Mouse (Mus musculus): Measurements from ENCODE around the gene Hnrnpul2. TPM values are rescaled to one million over a fixed set of nuclear protein-coding genes. Genes with fewer than 3 reads are reported as not detected.

Hnrnpul2 gene
- polyA plus RNA-seq, 1 experiment = 42.1 TPM

DNA sequence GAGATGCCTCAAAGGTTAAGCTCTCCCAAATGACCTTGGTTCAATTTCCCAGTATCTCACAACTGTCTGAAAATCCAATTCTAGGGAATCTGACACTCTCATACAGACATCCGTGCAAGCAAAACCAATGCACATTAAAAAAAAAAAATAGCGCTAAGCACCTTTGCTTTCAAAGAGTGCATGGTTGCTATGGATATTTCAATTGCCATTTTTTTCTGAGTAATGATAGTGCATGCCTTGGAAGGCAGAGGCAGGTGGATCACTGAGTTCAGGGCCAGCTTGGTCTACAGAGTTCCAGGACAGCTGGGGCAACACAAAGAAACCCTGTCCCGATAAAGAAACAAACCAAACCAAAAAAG is 61.2 kb downstream of the Hnrnpul2 start:
- H3K4me2 ChIP-seq (ENCODE audit: low read depth) = peak overlapping the region; percentile 93
- H3K27me3 ChIP-seq (ENCODE audit: control insufficient read depth, insufficient read depth, insufficient read length) = no peaks in the 10 kb centered on the region
- TF ChIP-seq POLR2A (IDR thresholded peaks at IDR 0.05; ENCODE audit: insufficient read length, low read depth) (no peak), CEBPB (IDR thresholded peaks at IDR 0.05; ENCODE audit: insufficient read depth, poor library complexity, severe bottlenecking) (no peak), MAX (IDR thresholded peaks at IDR 0.05; ENCODE audit: low read depth) (no peak), TCF12 (IDR thresholded peaks at IDR 0.05; ENCODE audit: insufficient read depth, poor library complexity, severe bottlenecking) (no peak), REST (IDR thresholded peaks at IDR 0.05; ENCODE audit: insufficient read depth, insufficient read length) (no peak), POLR2AphosphoS2 (IDR thresholded peaks at IDR 0.05; ENCODE audit: insufficient read length, low read depth) (no peak), MYOG (IDR thresholded peaks at IDR 0.05; ENCODE audit: control insufficient read depth in 1 of 3, insufficient read depth in 1 of 3, insufficient read length in 2 of 3, low read depth in 2 of 3) (no peak), SRF (IDR thresholded peaks at IDR 0.05; ENCODE audit: control insufficient read depth, insufficient read length, low read depth) (no peak), E2F4 (IDR thresholded peaks at IDR 0.05; ENCODE audit: insufficient read depth) (no peak), TCF3 (IDR thresholded peaks at IDR 0.05; ENCODE audit: insufficient read length, low read depth) (no peak), MYOD1 (IDR thresholded peaks at IDR 0.05; ENCODE audit: control insufficient read depth in 1 of 3, insufficient read length in 2 of 3, low read depth in 2 of 3) (no peak), USF1 (IDR thresholded peaks at IDR 0.05; ENCODE audit: low read depth) (no peak)
- H3ac ChIP-seq (ENCODE audit: control insufficient read depth, insufficient read length) = peak overlapping the region; percentile 31
- H3K79me2 ChIP-seq (ENCODE audit: control insufficient read depth, insufficient read depth) = no peaks in the 10 kb centered on the region
- H3K4me3 ChIP-seq = peak overlapping the region; percentile 72
- peaks cover 9% of the 10 kb centered on the region for H3K36me3 ChIP-seq (ENCODE audit: control insufficient read depth, insufficient read depth)

DNA sequence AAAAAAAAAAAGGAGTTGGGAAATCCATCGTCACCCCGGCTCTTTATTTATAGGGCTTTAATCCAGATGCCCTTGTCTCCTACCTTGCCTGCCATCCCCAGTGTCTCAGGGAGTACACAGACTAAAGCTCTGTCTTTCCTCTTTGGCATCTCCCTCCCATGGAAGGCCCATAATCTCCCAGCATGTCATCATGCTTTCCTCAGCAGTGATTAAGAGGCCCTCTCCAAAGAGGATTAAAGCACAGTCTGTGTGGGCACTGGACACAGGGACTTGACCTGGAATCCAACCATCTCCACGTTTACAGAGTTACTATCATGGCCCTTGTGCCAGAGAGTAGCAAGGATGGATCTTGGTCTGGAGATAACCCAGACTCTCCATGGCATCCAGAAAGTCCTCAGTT is 63.8 kb downstream of the Hnrnpul2 start, which contains the start of the genes Lbhd1 and Gm49403:
Gene Lbhd1 (plus strand): TSS at position 117 of the 400 bp plus-strand sequence.
Gene Gm49403 (plus strand): TSS at position 315 of the 400 bp plus-strand sequence.
- H3K27me3 ChIP-seq (ENCODE audit: control insufficient read depth, insufficient read depth, insufficient read length) = no peaks in the 10 kb centered on the region
- H3ac ChIP-seq (ENCODE audit: control insufficient read depth, insufficient read length) = no peak within 1 kb of the TSS
- no peaks in the 10 kb centered on the region for H3K36me3 ChIP-seq (ENCODE audit: control insufficient read depth, insufficient read depth)
- no peak within 1 kb of the TSS for H3K4me2 ChIP-seq (ENCODE audit: low read depth)
- TF ChIP-seq TCF12 (IDR thresholded peaks at IDR 0.05; ENCODE audit: insufficient read depth, poor library complexity, severe bottlenecking) (no peak), REST (IDR thresholded peaks at IDR 0.05; ENCODE audit: insufficient read depth, insufficient read length) (no peak), CEBPB (IDR thresholded peaks at IDR 0.05; ENCODE audit: insufficient read depth, poor library complexity, severe bottlenecking) (no peak), USF1 (IDR thresholded peaks at IDR 0.05; ENCODE audit: low read depth) (no peak), POLR2AphosphoS2 (IDR thresholded peaks at IDR 0.05; ENCODE audit: insufficient read length, low read depth) (no peak), POLR2A (IDR thresholded peaks at IDR 0.05; ENCODE audit: insufficient read length, low read depth) (no peak), E2F4 (IDR thresholded peaks at IDR 0.05; ENCODE audit: insufficient read depth) (no peak), SRF (IDR thresholded peaks at IDR 0.05; ENCODE audit: control insufficient read depth, insufficient read length, low read depth) (no peak), MYOG (IDR thresholded peaks at IDR 0.05; ENCODE audit: control insufficient read depth in 1 of 3, insufficient read depth in 1 of 3, insufficient read length in 2 of 3, low read depth in 2 of 3) (no peak), MYOD1 (IDR thresholded peaks at IDR 0.05; ENCODE audit: control insufficient read depth in 1 of 3, insufficient read length in 2 of 3, low read depth in 2 of 3) (no peak), MAX (IDR thresholded peaks at IDR 0.05; ENCODE audit: low read depth) (no peak), TCF3 (IDR thresholded peaks at IDR 0.05; ENCODE audit: insufficient read length, low read depth) (no peak)
- H3K4me3 ChIP-seq = no peak within 1 kb of the TSS
- peaks cover 3% of the 10 kb centered on the region for H3K79me2 ChIP-seq (ENCODE audit: control insufficient read depth, insufficient read depth)

Other genes starting within 250 kb of the Hnrnpul2 start
- not detected for gene Slc22a8, start 228.8 kb upstream of the Hnrnpul2 start, polyA plus RNA-seq (2012; fragmentation: generic; extraction: Trizol)
- not detected for gene Slc22a6, start 202.0 kb upstream of the Hnrnpul2 start, polyA plus RNA-seq (2012; fragmentation: generic; extraction: Trizol)
- not detected for gene Chrm1, start 156.2 kb upstream of the Hnrnpul2 start, polyA plus RNA-seq (2012; fragmentation: generic; extraction: Trizol)
- 806 TPM for gene Slc3a2, start 96.6 kb upstream of the Hnrnpul2 start, polyA plus RNA-seq (2012; fragmentation: generic; extraction: Trizol)
- 109 TPM for gene Wdr74, start 84.2 kb upstream of the Hnrnpul2 start, polyA plus RNA-seq (2012; fragmentation: generic; extraction: Trizol)
- 0.94 TPM for gene 1700092M07Rik, start 79.3 kb upstream of the Hnrnpul2 start, polyA plus RNA-seq (2012; fragmentation: generic; extraction: Trizol)
- gene Stx5a, start 78.6 kb upstream of the Hnrnpul2 start, polyA plus RNA-seq (2012; fragmentation: generic; extraction: Trizol) = 49.5 TPM
- gene Nxf1, start 62.9 kb upstream of the Hnrnpul2 start, polyA plus RNA-seq (2012; fragmentation: generic; extraction: Trizol) = 64.3 TPM
- 59.4 TPM for gene Tmem223, start 49.0 kb upstream of the Hnrnpul2 start, polyA plus RNA-seq (2012; fragmentation: generic; extraction: Trizol)
- gene Tmem179b, start 45.5 kb upstream of the Hnrnpul2 start, polyA plus RNA-seq (2012; fragmentation: generic; extraction: Trizol) = 31.6 TPM
- gene Taf6l, start 33.6 kb upstream of the Hnrnpul2 start, polyA plus RNA-seq (2012; fragmentation: generic; extraction: Trizol) = 19.6 TPM
- 152 TPM for gene Polr2g, start 21.4 kb upstream of the Hnrnpul2 start, polyA plus RNA-seq (2012; fragmentation: generic; extraction: Trizol)
- 2.4 TPM for gene Zbtb3, start 17.5 kb upstream of the Hnrnpul2 start, polyA plus RNA-seq (2012; fragmentation: generic; extraction: Trizol)
- gene Ttc9c, start 677 bp upstream of the Hnrnpul2 start, polyA plus RNA-seq (2012; fragmentation: generic; extraction: Trizol) = 18.7 TPM
- 1.00 TPM for gene AC129217.1, start 9.8 kb downstream of the Hnrnpul2 start, polyA plus RNA-seq (2012; fragmentation: generic; extraction: Trizol)
- 5.7 TPM for gene Bscl2, start 17.5 kb downstream of the Hnrnpul2 start, polyA plus RNA-seq (2012; fragmentation: generic; extraction: Trizol)
- 0.25 TPM for gene Gng3, start 19.2 kb downstream of the Hnrnpul2 start, polyA plus RNA-seq (2012; fragmentation: generic; extraction: Trizol)
- gene Lrrn4cl, start 30.8 kb downstream of the Hnrnpul2 start, polyA plus RNA-seq (2012; fragmentation: generic; extraction: Trizol) = 0.25 TPM
- 236 TPM for gene Ubxn1, start 51.5 kb downstream of the Hnrnpul2 start, polyA plus RNA-seq (2012; fragmentation: generic; extraction: Trizol)
- gene Uqcc3, start 60.9 kb downstream of the Hnrnpul2 start, polyA plus RNA-seq (2012; fragmentation: generic; extraction: Trizol) = 37.0 TPM
- gene Lbhd1, start 63.7 kb downstream of the Hnrnpul2 start, polyA plus RNA-seq (2012; fragmentation: generic; extraction: Trizol) = 3.3 TPM
- not detected for gene Gm49403, start 63.9 kb downstream of the Hnrnpul2 start, polyA plus RNA-seq (2012; fragmentation: generic; extraction: Trizol)
- 73.1 TPM for gene 1810009A15Rik, start 68.8 kb downstream of the Hnrnpul2 start, polyA plus RNA-seq (2012; fragmentation: generic; extraction: Trizol)
- 0.44 TPM for gene Gm49416, start 68.9 kb downstream of the Hnrnpul2 start, polyA plus RNA-seq (2012; fragmentation: generic; extraction: Trizol)
- gene Ints5, start 73.0 kb downstream of the Hnrnpul2 start, polyA plus RNA-seq (2012; fragmentation: generic; extraction: Trizol) = 23.2 TPM
- gene Ganab, start 78.1 kb downstream of the Hnrnpul2 start, polyA plus RNA-seq (2012; fragmentation: generic; extraction: Trizol) = 109 TPM
- gene B3gat3, start 100.4 kb downstream of the Hnrnpul2 start, polyA plus RNA-seq (2012; fragmentation: generic; extraction: Trizol) = 66.3 TPM
- gene Rom1, start 109.3 kb downstream of the Hnrnpul2 start, polyA plus RNA-seq (2012; fragmentation: generic; extraction: Trizol) = 6.0 TPM
- gene Eml3, start 109.5 kb downstream of the Hnrnpul2 start, polyA plus RNA-seq (2012; fragmentation: generic; extraction: Trizol) = 14.7 TPM
- gene Mta2, start 121.9 kb downstream of the Hnrnpul2 start, polyA plus RNA-seq (2012; fragmentation: generic; extraction: Trizol) = 81.5 TPM
- 24.9 TPM for gene Tut1, start 133.8 kb downstream of the Hnrnpul2 start, polyA plus RNA-seq (2012; fragmentation: generic; extraction: Trizol)
- gene Eef1g, start 147.0 kb downstream of the Hnrnpul2 start, polyA plus RNA-seq (2012; fragmentation: generic; extraction: Trizol) = 896 TPM
- gene Ahnak, start 169.3 kb downstream of the Hnrnpul2 start, polyA plus RNA-seq (2012; fragmentation: generic; extraction: Trizol) = 93.3 TPM

All from myocyte (in vitro differentiated cells).